In genomic region chr6:87581581-87581980, GRCm38 (mm10) we compare ENCODE assay signal across 19 mouse cellular contexts. TPM values are rescaled to one million over a fixed set of nuclear protein-coding genes. Genes with fewer than 3 reads are reported as not detected.
DNase-seq lines count a peak whose midpoint lies in the region; ATAC-seq and TF ChIP-seq lines count a peak whose summit lies in the region.
"Had no signal": no experiment of that assay in that cellular context is flagged by ENCODE, and none has a peak within 500 bp of the region (broad histone marks: within the 10 kb centered on the region; RNA-seq: fewer than 3 reads in every experiment).

No protein-coding gene starts in this region.

- TF ChIP-seq EP300 in ES-Bruce4 (IDR thresholded peaks at IDR 0.05; ENCODE audit: insufficient read depth, low read depth, low read length) = no peak

- no peak for TF ChIP-seq CTCF in E14TG2a.4 (conservative IDR thresholded peaks at IDR 0.05; ENCODE audit: low read length)
- no peak for TF ChIP-seq CTCF in ES-Bruce4 (IDR thresholded peaks at IDR 0.05; ENCODE audit: low read depth, low read length)

- peaks cover 32% of the 10 kb centered on the region for H3K36me3 ChIP-seq in liver, embryonic 13.5 days
- H3K36me3 ChIP-seq in liver, embryonic 11.5 days (ENCODE audit: control insufficient read depth, insufficient read depth, low read length) = no peaks in the 10 kb centered on the region
- no peaks in the 10 kb centered on the region for H3K36me3 ChIP-seq in lung, embryonic 15.5 days
- no peaks in the 10 kb centered on the region for H3K36me3 ChIP-seq in E14TG2a.4 (ENCODE audit: insufficient read depth, low read length)
- H3K36me3 ChIP-seq in ES-Bruce4 (ENCODE audit: control insufficient read depth, insufficient read depth, low read length, poor library complexity, severe bottlenecking) = no peaks in the 10 kb centered on the region
- H3K36me3 ChIP-seq: embryonic facial prominence, embryonic 13.5 days; hindbrain, embryonic 15.5 days had no signal

- peaks cover 6% of the 10 kb centered on the region; the same call in 1 of the 2 replicates for H3K27me3 ChIP-seq in liver, embryonic 13.5 days
- H3K27me3 ChIP-seq in liver, embryonic 11.5 days (replicated peaks; ENCODE audit: control insufficient read depth, insufficient read depth, low read length) = peaks cover 4% of the 10 kb centered on the region; the same call in 1 of the 2 replicates
- H3K27me3 ChIP-seq in lung, embryonic 15.5 days = no peaks in the 10 kb centered on the region
- peaks cover 54% of the 10 kb centered on the region for H3K27me3 ChIP-seq in E14TG2a.4 (ENCODE audit: insufficient read depth, low read length)
- no peaks in the 10 kb centered on the region for H3K27me3 ChIP-seq in ES-Bruce4 (ENCODE audit: control insufficient read depth, insufficient read depth, low read length, poor library complexity, severe bottlenecking)
- H3K27me3 ChIP-seq: forebrain, embryonic 12.5 days; hindbrain, embryonic 15.5 days; Patski had no signal

- 74% methylated on average over 18 of the region's 18 CpGs for WGBS in liver, embryonic 13.5 days (ENCODE audit: insufficient replicate concordance)
- 63% methylated on average over 18 of the region's 18 CpGs for WGBS in liver, embryonic 11.5 days
- 88% methylated on average over 18 of the region's 18 CpGs for whole genome bisulfite sequencing in lung, embryonic 15.5 days

- H3K9me3 ChIP-seq in liver, embryonic 13.5 days (replicated peaks) = no peaks in the 10 kb centered on the region
- no peaks in the 10 kb centered on the region for H3K9me3 ChIP-seq in liver, embryonic 11.5 days (ENCODE audit: control insufficient read depth, low read length)
- no peaks in the 10 kb centered on the region for H3K9me3 ChIP-seq in lung, embryonic 15.5 days
- H3K9me3 ChIP-seq in E14TG2a.4 (ENCODE audit: low read length) = no peaks in the 10 kb centered on the region
- H3K9me3 ChIP-seq in ES-Bruce4 (replicated peaks; ENCODE audit: control insufficient read depth, insufficient read depth, low read length, poor library complexity, severe bottlenecking) = no peaks in the 10 kb centered on the region
- H3K9me3 ChIP-seq: embryonic facial prominence, embryonic 13.5 days; forebrain, embryonic 12.5 days; hindbrain, embryonic 15.5 days had no signal

- 0 out of 2 replicates have a peak overlapping the region, but pooled peaks have one; percentile 68 for H3K4me2 ChIP-seq in liver, embryonic 13.5 days
- no peak overlapping the region for H3K4me2 ChIP-seq in liver, embryonic 11.5 days
- H3K4me2 ChIP-seq in lung, embryonic 15.5 days = no peak overlapping the region
- H3K4me2 ChIP-seq: embryonic facial prominence, embryonic 13.5 days; forebrain, embryonic 12.5 days; heart, embryonic 11.5 days; hindbrain, embryonic 15.5 days had no signal

- H3K27ac ChIP-seq in liver, embryonic 13.5 days = peak overlapping the region; percentile 99; the same call in 1 of the 2 replicates
- H3K27ac ChIP-seq in liver, embryonic 11.5 days (ENCODE audit: low read depth, low read length) = no peak overlapping the region
- H3K27ac ChIP-seq in lung, embryonic 15.5 days = peak overlapping the region; percentile 82
- H3K27ac ChIP-seq in ES-Bruce4 (ENCODE audit: insufficient read depth, low read length) = no peak overlapping the region
- H3K27ac ChIP-seq: embryonic facial prominence, embryonic 13.5 days; forebrain, embryonic 12.5 days; hindbrain, embryonic 15.5 days had no signal

- DNase-seq in liver, embryonic 13.5 days = no peak
- no peak for DNase-seq in liver, embryonic 11.5 days (ENCODE audit: low spot score)
- no peak for DNase-seq in lung, adult 18-20 months
- DNase-seq: adrenal gland, postnatal 14 days; cerebellum, adult 11-12 months; cerebellum, adult 9-11 months; cerebellum, postnatal 36 days; gastrocnemius, postnatal 10 days had no signal

- no peak overlapping the region for H3K4me3 ChIP-seq in liver, embryonic 13.5 days (replicated peaks)
- no peak overlapping the region for H3K4me3 ChIP-seq in liver, embryonic 11.5 days (ENCODE audit: low read depth, low read length)
- H3K4me3 ChIP-seq in lung, embryonic 15.5 days = no peak overlapping the region
- H3K4me3 ChIP-seq in E14TG2a.4 (replicated peaks; ENCODE audit: low read length) (peak overlapping the region; percentile 52), ES-Bruce4 (ENCODE audit: low read depth, low read length) (peak overlapping the region; percentile 33; the same call in 1 of the 2 replicates)
- H3K4me3 ChIP-seq: embryonic facial prominence, embryonic 13.5 days; forebrain, embryonic 12.5 days; hindbrain, embryonic 15.5 days had no signal

- ATAC-seq in liver, embryonic 13.5 days (ENCODE audit: low read depth) = no peak
- ATAC-seq in liver, embryonic 11.5 days (replicated peaks; ENCODE audit: low FRiP score) = no peak
- no peak for ATAC-seq in lung, embryonic 15.5 days (ENCODE audit: borderline replicate concordance, extremely low read depth, low FRiP score, low TSS enrichment)
- ATAC-seq in granulocyte monocyte progenitor cell, adult 5-6 weeks (replicated peaks; ENCODE audit: poor library complexity, severe bottlenecking) = no peak
- ATAC-seq: activated CD4-positive, CD25-positive, alpha-beta regulatory T cell, adult 4 months; forebrain, embryonic 16.5 days; Patski had no signal

- peaks cover 58% of the 10 kb centered on the region for H3K4me1 ChIP-seq in liver, embryonic 13.5 days (replicated peaks)
- peaks cover 27% of the 10 kb centered on the region for H3K4me1 ChIP-seq in liver, embryonic 11.5 days (replicated peaks; ENCODE audit: control insufficient read depth, insufficient read depth, low read length)
- H3K4me1 ChIP-seq in lung, embryonic 15.5 days = peaks cover 13% of the 10 kb centered on the region
- H3K4me1 ChIP-seq in E14TG2a.4 (replicated peaks; ENCODE audit: low read depth, low read length) (peaks cover 20% of the 10 kb centered on the region), ES-Bruce4 (ENCODE audit: control insufficient read depth, insufficient read depth, low read length) (no peaks in the 10 kb centered on the region)
- H3K4me1 ChIP-seq: hindbrain, embryonic 15.5 days had no signal

- TF ChIP-seq POLR2A in ES-Bruce4 (IDR thresholded peaks at IDR 0.05; ENCODE audit: insufficient read depth, low read length) = no peak

- H3K9ac ChIP-seq in liver, embryonic 13.5 days = 0 out of 2 replicates have a peak overlapping the region, but pooled peaks have one; percentile 19
- no peak overlapping the region for H3K9ac ChIP-seq in liver, embryonic 11.5 days (ENCODE audit: low read depth, low read length)
- H3K9ac ChIP-seq in lung, embryonic 15.5 days = no peak overlapping the region
- no peak overlapping the region for H3K9ac ChIP-seq in ES-Bruce4 (ENCODE audit: low read depth, poor library complexity, severe bottlenecking)
- H3K9ac ChIP-seq: embryonic facial prominence, embryonic 13.5 days; forebrain, embryonic 12.5 days; hindbrain, embryonic 15.5 days had no signal

RNA-seq across cellular contexts. Expression of gene Prokr1, which starts 9.0 kb away (rescaled TPM):
- 4.9 and 6.7 TPM in 2 replicates for polyA plus RNA-seq in liver, embryonic 13.5 days (2015; fragmentation: Nextera tagmentation; extraction: Ambion mirVana)
- 1.8 and 3.2 TPM in 2 replicates for polyA plus RNA-seq in liver, embryonic 11.5 days (2014; fragmentation: Nextera tagmentation; extraction: Ambion mirVana)
- polyA plus RNA-seq in lung, embryonic 15.5 days (2015; fragmentation: Nextera tagmentation; extraction: Ambion mirVana) = 2.5 and 2.6 TPM in 2 replicates
- polyA plus RNA-seq in ES-Bruce4 (2011; ENCODE audit: insufficient read depth, insufficient read length, low read depth, missing spikeins) = 0.32 TPM in 1 of 2 replicates, not detected in the other
- total RNA-seq in granulocyte monocyte progenitor cell, adult 5-6 weeks (2014; fragmentation: Nextera tagmentation) = 0.15 and 1.6 TPM in 2 replicates
- total RNA-seq in granulocyte monocyte progenitor cell, adult 5-6 weeks (2017) = 0.21 TPM in 1 of 2 replicates, not detected in the other
- polyA plus RNA-seq: activated CD4-positive, CD25-positive, alpha-beta regulatory T cell, adult 4 months had no signal

RNA-seq across cellular contexts. Expression of gene Arhgap25, which starts 48.5 kb away (rescaled TPM):
- 2.8 and 3.6 TPM in 2 replicates for polyA plus RNA-seq in liver, embryonic 13.5 days (2015; fragmentation: Nextera tagmentation; extraction: Ambion mirVana)
- polyA plus RNA-seq in liver, embryonic 11.5 days (2014; fragmentation: Nextera tagmentation; extraction: Ambion mirVana) = 6.9 and 7.9 TPM in 2 replicates
- 8.3 and 8.7 TPM in 2 replicates for polyA plus RNA-seq in lung, embryonic 15.5 days (2015; fragmentation: Nextera tagmentation; extraction: Ambion mirVana)
- polyA plus RNA-seq in ES-Bruce4 (2011; ENCODE audit: insufficient read depth, insufficient read length, low read depth, missing spikeins) = not detected in 2 replicates
- 14.3 and 15.7 TPM in 2 replicates for total RNA-seq in granulocyte monocyte progenitor cell, adult 5-6 weeks (2014; fragmentation: Nextera tagmentation)
- 17.4 and 23.2 TPM in 2 replicates for total RNA-seq in granulocyte monocyte progenitor cell, adult 5-6 weeks (2017)

Comparison
In these comparisons a context has a peak if more than half of its experiments do, and no peak if none do; other contexts are left out.
1. H3K27ac ChIP-seq: peak in liver, embryonic 13.5 days (single experiment) and lung, embryonic 15.5 days (single experiment); none in liver, embryonic 11.5 days (single experiment) and ES-Bruce4 (single experiment).
2. H3K4me3 ChIP-seq: peak in E14TG2a.4 (single experiment) and ES-Bruce4 (single experiment); none in liver, embryonic 13.5 days (single experiment), liver, embryonic 11.5 days (single experiment) and lung, embryonic 15.5 days (single experiment).